Mouse (Mus musculus) liver, embryonic 16.5 days (tissue): ENCODE data around the gene Micu2. TPM values are rescaled to one million over a fixed set of nuclear protein-coding genes. Genes with fewer than 3 reads are reported as not detected.

Source experiments
- ATAC-seq: fragments of 200-750 bp; cut with Nextera tagmentation; 2 replicates; pipeline ENCODE4 v1.8.0; 2017; ENCODE audit warnings: low read depth, mild to moderate bottlenecking, moderate number of reproducible peaks, moderate library complexity
- H3K27ac ChIP-seq: fragments of 300-500 bp; sonication (generic); 2 replicates; pipeline ENCODE4 v1.5.1; 2014; ENCODE audit warnings: mild to moderate bottlenecking, low read length
- H3K27me3 ChIP-seq: fragments of 300-500 bp; sonication (generic); 2 replicates; pipeline ENCODE4 v1.6.1; 2014; ENCODE audit warnings: low read depth, low read length, mixed read lengths; ENCODE audit not compliant: control insufficient read depth, insufficient read depth
- H3K36me3 ChIP-seq: fragments of 300-500 bp; sonication (generic); 2 replicates; pipeline ENCODE4 v1.6.1; 2014; ENCODE audit warnings: mild to moderate bottlenecking; ENCODE audit not compliant: control insufficient read depth, insufficient read depth
- H3K4me1 ChIP-seq: fragments of 300-500 bp; sonication (generic); 2 replicates; pipeline ENCODE4 v1.6.1; 2014; ENCODE audit warnings: low read depth, low read length, mixed read lengths; ENCODE audit not compliant: control insufficient read depth
- H3K4me2 ChIP-seq: fragments of 300-500 bp; sonication (generic); 2 replicates; pipeline ENCODE4 v1.6.1; 2014; ENCODE audit warnings: low read depth, low read length, mixed read lengths
- H3K4me3 ChIP-seq: fragments of 300-500 bp; sonication (generic); 2 replicates; pipeline ENCODE4 v1.5.1; 2014; ENCODE audit warnings: low read depth, mild to moderate bottlenecking, low read length
- H3K9ac ChIP-seq: fragments of 300-500 bp; sonication (generic); 2 replicates; pipeline ENCODE4 v1.6.1; 2014; ENCODE audit warnings: low read depth, low read length
- H3K9me3 ChIP-seq: fragments of 300-500 bp; sonication (generic); replicated peaks from 2 replicates; pipeline ENCODE4 v1.6.1; 2016; ENCODE audit warnings: low read length; ENCODE audit not compliant: control insufficient read depth
- WGBS: fragments of 180-500 bp; shearing (Covaris S2); extraction: QIAGEN DNeasy Blood & Tissue Kit; methylation state at CpG from one replicate; pipeline ENCODE4 v1.1.7; 2014; ENCODE audit not compliant: insufficient replicate concordance; 5-methylcytosine and 5-hydroxymethylcytosine counted together
- polyA plus RNA-seq: library from polyadenylated mRNA; unstranded; fragments of >200 nt; fragmentation: Nextera tagmentation; extraction: Ambion mirVana; gene quantifications from 2 replicates; pipeline ENCODE4 v1.2.1, GENCODE M21; 2015

Gene Micu2
- polyA plus RNA-seq, 1 experiment from 2014 or later, result 34.1 TPM

- Histone ChIP-seq H3K4me2 (no peak overlapping the region), H3K27me3 (no peaks in the 10 kb centered on the region), H3K36me3 (no peaks in the 10 kb centered on the region), H3K4me1 (no peaks in the 10 kb centered on the region), H3K9ac (no peak overlapping the region), H3K9me3 (no peaks in the 10 kb centered on the region), H3K27ac (no peak overlapping the region), H3K4me3 (no peak overlapping the region)
- ATAC-seq, result no peak
- WGBS, result 73% methylated on average over 6 of the region's 6 CpGs
Measured at GRCm38 (mm10) chr14:57975656-57976055, 23.4 kb downstream of the Micu2 start.

GRCm38 (mm10) chr14:57971986-57972525 lies 27.0 kb downstream of the Micu2 start:
- H3K27ac ChIP-seq, result no peak overlapping the region
- no peak overlapping the region for H3K9ac ChIP-seq
- no peaks in the 10 kb centered on the region for H3K36me3 ChIP-seq
- WGBS, result 68% methylated on average over 12 of the region's 12 CpGs
- H3K9me3 ChIP-seq, result no peaks in the 10 kb centered on the region
- no peak overlapping the region for H3K4me3 ChIP-seq
- no peak overlapping the region for H3K4me2 ChIP-seq
- H3K27me3 ChIP-seq, result no peaks in the 10 kb centered on the region
- H3K4me1 ChIP-seq, result peaks cover 10% of the 10 kb centered on the region
- no peak for ATAC-seq

- 49% methylated on average over 6 of the region's 6 CpGs for WGBS
- no peaks in the 10 kb centered on the region for H3K36me3 ChIP-seq
- no peaks in the 10 kb centered on the region for H3K9me3 ChIP-seq
- H3K4me3 ChIP-seq, result no peak overlapping the region
- ATAC-seq, result peak; percentile 76
- H3K27me3 ChIP-seq, result no peaks in the 10 kb centered on the region
- H3K27ac ChIP-seq, result 0 out of 2 replicates have a peak overlapping the region, but pooled peaks have one; percentile 9
- H3K4me2 ChIP-seq, result peak overlapping the region; percentile 17
- H3K4me1 ChIP-seq, result peaks cover 13% of the 10 kb centered on the region
- no peak overlapping the region for H3K9ac ChIP-seq
Measured at GRCm38 (mm10) chr14:57968873-57969272, 30.2 kb downstream of the Micu2 start.

- Histone ChIP-seq H3K36me3 (no peaks in the 10 kb centered on the region), H3K4me2 (no peak overlapping the region), H3K4me1 (peaks cover 16% of the 10 kb centered on the region), H3K4me3 (no peak overlapping the region), H3K27ac (peak overlapping the region; percentile 74), H3K9ac (no peak overlapping the region), H3K27me3 (no peaks in the 10 kb centered on the region), H3K9me3 (no peaks in the 10 kb centered on the region)
- peak; percentile 88 for ATAC-seq
- 43% methylated on average over 4 of the region's 4 CpGs for WGBS
Measured at GRCm38 (mm10) chr14:57967080-57967797, 31.8 kb downstream of the Micu2 start.

- Histone ChIP-seq H3K36me3 (no peaks in the 10 kb centered on the region), H3K9ac (no peak overlapping the region), H3K4me1 (peaks cover 11% of the 10 kb centered on the region), H3K4me2 (no peak overlapping the region), H3K4me3 (no peak overlapping the region), H3K9me3 (no peaks in the 10 kb centered on the region), H3K27me3 (no peaks in the 10 kb centered on the region), H3K27ac (no peak overlapping the region)
- ATAC-seq, result peak; percentile 53; the same call in 1 of the 2 replicates
- WGBS, result 56% methylated on average over 4 of the region's 4 CpGs
Measured at GRCm38 (mm10) chr14:57961861-57962260, 37.2 kb downstream of the Micu2 start.

- Histone ChIP-seq H3K4me3 (no peak overlapping the region), H3K27ac (no peak overlapping the region), H3K4me2 (no peak overlapping the region), H3K36me3 (peaks cover 3% of the 10 kb centered on the region), H3K27me3 (no peaks in the 10 kb centered on the region), H3K9ac (no peak overlapping the region), H3K9me3 (no peaks in the 10 kb centered on the region), H3K4me1 (no peaks in the 10 kb centered on the region; the same call in 1 of the 2 replicates)
- 28% methylated on average over 2 of the region's 2 CpGs for WGBS
- no peak; the same call in 1 of the 2 replicates for ATAC-seq
Measured at GRCm38 (mm10) chr14:57951089-57951488, 48.0 kb downstream of the Micu2 start.

GRCm38 (mm10) chr14:57945834-57946233 lies 53.2 kb downstream of the Micu2 start:
- Histone ChIP-seq H3K4me3 (no peak overlapping the region), H3K9ac (no peak overlapping the region), H3K27me3 (no peaks in the 10 kb centered on the region), H3K27ac (no peak overlapping the region), H3K4me1 (no peaks in the 10 kb centered on the region), H3K9me3 (no peaks in the 10 kb centered on the region), H3K4me2 (no peak overlapping the region), H3K36me3 (peaks cover 3% of the 10 kb centered on the region)
- ATAC-seq, result no peak
- 66% methylated on average over 4 of the region's 4 CpGs for WGBS

- Histone ChIP-seq H3K27ac (no peak overlapping the region), H3K4me1 (peaks cover 16% of the 10 kb centered on the region), H3K9me3 (no peaks in the 10 kb centered on the region), H3K36me3 (no peaks in the 10 kb centered on the region), H3K9ac (no peak overlapping the region), H3K27me3 (no peaks in the 10 kb centered on the region), H3K4me2 (no peak overlapping the region), H3K4me3 (no peak overlapping the region)
- no peak for ATAC-seq
- WGBS, result 58% methylated on average over 6 of the region's 6 CpGs
Measured at GRCm38 (mm10) chr14:57937297-57937696, 61.8 kb downstream of the Micu2 start.

- Histone ChIP-seq H3K9me3 (no peaks in the 10 kb centered on the region), H3K4me3 (no peak overlapping the region), H3K4me1 (peaks cover 16% of the 10 kb centered on the region), H3K4me2 (no peak overlapping the region), H3K36me3 (0 out of 2 replicates have a peak, but pooled peaks cover 3% of the 10 kb centered on the region), H3K27ac (no peak overlapping the region), H3K9ac (no peak overlapping the region), H3K27me3 (no peaks in the 10 kb centered on the region)
- no peak for ATAC-seq
- WGBS, result 87% methylated on average over 13 of the region's 13 CpGs
Measured at GRCm38 (mm10) chr14:57934666-57935065, 64.4 kb downstream of the Micu2 start.
